Mouse (Mus musculus): ENCODE results near the gene Gm5431. TPM values are rescaled to one million over a fixed set of nuclear protein-coding genes. Genes with fewer than 3 reads are reported as not detected.
"Not testable (repeated sequence)": the region's sequence is repeated elsewhere in the genome, so short reads cannot be mapped to it uniquely, and the experiment has no call there.

Gene Gm5431
- polyA plus RNA-seq, 1 experiment from 2014 or later, result 0.06 TPM

- not testable (repeated sequence) for H3K27ac ChIP-seq; H3K4me1 ChIP-seq; DNase-seq (ENCODE audit: low spot score); H3K36me3 ChIP-seq; H3K27me3 ChIP-seq (ENCODE audit: insufficient read depth, poor library complexity, severe bottlenecking); H3K9me3 ChIP-seq; H3K4me3 ChIP-seq
- WGBS, result 76% methylated on average over 6 of the region's 6 CpGs
These were observed 1.1 kb downstream of the Gm5431 start for GRCm38 (mm10) chr11:48900654-48901566.

- no peaks in the 10 kb centered on the region for H3K36me3 ChIP-seq
- H3K4me1 ChIP-seq, result no peaks in the 10 kb centered on the region
- no peak overlapping the region for H3K4me3 ChIP-seq
- H3K27me3 ChIP-seq (ENCODE audit: insufficient read depth, poor library complexity, severe bottlenecking), result no peaks in the 10 kb centered on the region
- H3K27ac ChIP-seq, result no peak overlapping the region
- H3K9me3 ChIP-seq, result no peaks in the 10 kb centered on the region
- no peak for DNase-seq (ENCODE audit: low spot score)
- WGBS, result 72% methylated on average over 2 of the region's 2 CpGs
These were observed 3.1 kb downstream of the Gm5431 start for GRCm38 (mm10) chr11:48898812-48899431.

GRCm38 (mm10) chr11:48876680-48877079 lies 25.3 kb downstream of the Gm5431 start:
- Histone ChIP-seq H3K4me1 (peaks cover 14% of the 10 kb centered on the region), H3K9me3 (no peaks in the 10 kb centered on the region), H3K27me3 (ENCODE audit: insufficient read depth, poor library complexity, severe bottlenecking) (no peaks in the 10 kb centered on the region; the same call in 1 of the 2 replicates), H3K36me3 (no peaks in the 10 kb centered on the region), H3K27ac (no peak overlapping the region), H3K4me3 (no peak overlapping the region)
- 94% methylated on average over 1 of the region's 1 CpGs for WGBS
- no peak for DNase-seq (ENCODE audit: low spot score)

GRCm38 (mm10) chr11:48875343-48875837 lies 26.6 kb downstream of the Gm5431 start:
- DNase-seq (ENCODE audit: low spot score); H3K27me3 ChIP-seq (ENCODE audit: insufficient read depth, poor library complexity, severe bottlenecking); H3K27ac ChIP-seq; H3K36me3 ChIP-seq; H3K9me3 ChIP-seq; H3K4me3 ChIP-seq: not testable (repeated sequence)
- WGBS, result 60% methylated on average over 1 of the region's 1 CpGs
- peaks cover 24% of the 10 kb centered on the region for H3K4me1 ChIP-seq

- H3K36me3 ChIP-seq, result no peaks in the 10 kb centered on the region
- no peak overlapping the region for H3K27ac ChIP-seq
- no peak overlapping the region for H3K4me3 ChIP-seq
- DNase-seq (ENCODE audit: low spot score), result no peak
- 0% methylated on average over 4 of the region's 4 CpGs for WGBS
- no peaks in the 10 kb centered on the region for H3K9me3 ChIP-seq
- H3K27me3 ChIP-seq (ENCODE audit: insufficient read depth, poor library complexity, severe bottlenecking), result no peaks in the 10 kb centered on the region; the same call in 1 of the 2 replicates
- peaks cover 29% of the 10 kb centered on the region for H3K4me1 ChIP-seq
These were observed 27.5 kb downstream of the Gm5431 start for GRCm38 (mm10) chr11:48874465-48874864.

- H3K4me1 ChIP-seq, result peaks cover 35% of the 10 kb centered on the region
- 38% methylated on average over 10 of the region's 10 CpGs for WGBS
- H3K36me3 ChIP-seq, result no peaks in the 10 kb centered on the region
- DNase-seq (ENCODE audit: low spot score), result no peak
- no peaks in the 10 kb centered on the region for H3K9me3 ChIP-seq
- H3K27me3 ChIP-seq (ENCODE audit: insufficient read depth, poor library complexity, severe bottlenecking), result no peaks in the 10 kb centered on the region; the same call in 1 of the 2 replicates
- no peak overlapping the region for H3K4me3 ChIP-seq
- H3K27ac ChIP-seq, result 0 out of 2 replicates have a peak overlapping the region, but pooled peaks have one; percentile 16
These were observed 28.3 kb downstream of the Gm5431 start for GRCm38 (mm10) chr11:48873591-48874290.

- Histone ChIP-seq H3K4me1 (peaks cover 35% of the 10 kb centered on the region), H3K27me3 (ENCODE audit: insufficient read depth, poor library complexity, severe bottlenecking) (no peaks in the 10 kb centered on the region; the same call in 1 of the 2 replicates), H3K36me3 (no peaks in the 10 kb centered on the region), H3K9me3 (no peaks in the 10 kb centered on the region), H3K27ac (peak overlapping the region; percentile 85; the same call in 1 of the 2 replicates), H3K4me3 (no peak overlapping the region)
- 79% methylated on average over 7 of the region's 7 CpGs for WGBS
- DNase-seq (ENCODE audit: low spot score), result no peak
These were observed 29.2 kb downstream of the Gm5431 start for GRCm38 (mm10) chr11:48872695-48873300.

- H3K4me1 ChIP-seq, result peaks cover 35% of the 10 kb centered on the region
- DNase-seq (ENCODE audit: low spot score), result no peak
- no peaks in the 10 kb centered on the region for H3K9me3 ChIP-seq
- peak overlapping the region; percentile 65 for H3K4me3 ChIP-seq
- H3K36me3 ChIP-seq, result no peaks in the 10 kb centered on the region
- peak overlapping the region; percentile 85 for H3K27ac ChIP-seq
- WGBS, result 7% methylated on average over 17 of the region's 17 CpGs
- no peaks in the 10 kb centered on the region; the same call in 1 of the 2 replicates for H3K27me3 ChIP-seq (ENCODE audit: insufficient read depth, poor library complexity, severe bottlenecking)
These were observed 30.0 kb downstream of the Gm5431 start for GRCm38 (mm10) chr11:48871817-48872541.

GRCm38 (mm10) chr11:48871201-48871772 lies 30.7 kb downstream of the Gm5431 start, which contains the start of gene Irgm1:
Gene Irgm1, minus strand, starts transcription at chr11:48871683.
- Histone ChIP-seq H3K27ac (peak within 1 kb of the TSS; percentile 85), H3K9me3 (no peaks in the 10 kb centered on the region), H3K4me3 (peak within 1 kb of the TSS; percentile 65), H3K4me1 (peaks cover 35% of the 10 kb centered on the region), H3K27me3 (ENCODE audit: insufficient read depth, poor library complexity, severe bottlenecking) (no peaks in the 10 kb centered on the region; the same call in 1 of the 2 replicates), H3K36me3 (no peaks in the 10 kb centered on the region)
- DNase-seq (ENCODE audit: low spot score), result peak; percentile 87
- 1% methylated on average over 19 of the region's 19 CpGs for WGBS

- no peaks in the 10 kb centered on the region for H3K36me3 ChIP-seq
- peak overlapping the region; percentile 85 for H3K27ac ChIP-seq
- DNase-seq (ENCODE audit: low spot score), result no peak
- WGBS, result 28% methylated on average over 7 of the region's 7 CpGs
- H3K9me3 ChIP-seq, result no peaks in the 10 kb centered on the region
- H3K27me3 ChIP-seq (ENCODE audit: insufficient read depth, poor library complexity, severe bottlenecking), result no peaks in the 10 kb centered on the region; the same call in 1 of the 2 replicates
- peaks cover 35% of the 10 kb centered on the region for H3K4me1 ChIP-seq
- peak overlapping the region; percentile 65 for H3K4me3 ChIP-seq
These were observed 31.2 kb downstream of the Gm5431 start for GRCm38 (mm10) chr11:48870781-48871180.

GRCm38 (mm10) chr11:48869380-48870110 lies 32.5 kb downstream of the Gm5431 start:
- Histone ChIP-seq H3K27ac (peak overlapping the region; percentile 38; the same call in 1 of the 2 replicates), H3K4me3 (no peak overlapping the region), H3K27me3 (ENCODE audit: insufficient read depth, poor library complexity, severe bottlenecking) (no peaks in the 10 kb centered on the region; the same call in 1 of the 2 replicates), H3K4me1 (peaks cover 35% of the 10 kb centered on the region), H3K36me3 (no peaks in the 10 kb centered on the region), H3K9me3 (no peaks in the 10 kb centered on the region)
- DNase-seq (ENCODE audit: low spot score), result no peak
- 65% methylated on average over 7 of the region's 7 CpGs for WGBS

Measured in heart, embryonic 10.5 days (tissue).